Mouse (Mus musculus) thymus, adult 18-20 months (tissue): Measurements from ENCODE around the gene Islr.
A peak's percentile ranks its signal among the peaks of the same experiment; 100 is the strongest.

Experiments used
- DNase-seq, 2 experiments: peaks; one replicate each; pipeline ENCODE4 v3.0.0; 2022; ENCODE audit warnings: mixed read lengths in 2 of 2

Islr gene

DNA sequence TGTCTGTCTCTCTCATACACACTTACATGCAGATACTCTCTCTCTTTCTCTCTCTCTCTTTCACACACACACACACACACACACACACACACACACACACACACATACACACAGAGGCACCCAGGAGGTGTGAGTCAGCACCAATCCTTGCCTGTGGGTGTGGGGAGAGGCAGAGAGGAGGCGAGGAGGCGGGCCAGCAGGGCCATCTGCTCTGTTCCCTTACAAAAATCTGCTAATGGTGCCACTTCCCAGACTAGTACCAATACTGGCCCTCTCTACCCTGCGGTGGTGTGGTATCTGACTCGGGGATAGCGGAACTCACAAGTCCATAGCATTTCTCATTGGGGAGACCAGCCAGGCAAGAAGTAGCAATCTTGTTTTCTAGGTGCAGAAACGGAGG, 92.7 kb downstream of the Islr start:
- DNase-seq = peak in 1 of 2 experiments; percentile 25

DNA sequence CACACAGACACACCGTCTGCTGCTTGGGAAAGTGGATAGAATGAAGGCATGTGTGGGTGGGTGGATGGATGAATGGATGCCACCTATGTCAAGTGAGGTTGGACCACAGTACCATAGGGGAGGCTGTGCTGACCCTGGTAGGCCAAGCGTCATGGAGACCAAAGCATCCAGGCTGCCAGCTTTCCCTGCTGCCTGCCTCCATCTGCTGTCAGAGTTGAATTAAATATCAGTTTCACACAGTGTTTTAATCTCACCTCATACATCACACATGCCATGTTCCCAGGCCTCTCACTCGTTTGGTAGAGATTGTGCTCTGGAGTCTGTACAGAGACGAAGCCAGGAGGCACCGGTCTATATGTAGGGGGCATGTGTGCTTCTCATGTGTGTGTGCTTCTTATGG, 93.3 kb downstream of the Islr start:
- DNase-seq = no peak

DNA sequence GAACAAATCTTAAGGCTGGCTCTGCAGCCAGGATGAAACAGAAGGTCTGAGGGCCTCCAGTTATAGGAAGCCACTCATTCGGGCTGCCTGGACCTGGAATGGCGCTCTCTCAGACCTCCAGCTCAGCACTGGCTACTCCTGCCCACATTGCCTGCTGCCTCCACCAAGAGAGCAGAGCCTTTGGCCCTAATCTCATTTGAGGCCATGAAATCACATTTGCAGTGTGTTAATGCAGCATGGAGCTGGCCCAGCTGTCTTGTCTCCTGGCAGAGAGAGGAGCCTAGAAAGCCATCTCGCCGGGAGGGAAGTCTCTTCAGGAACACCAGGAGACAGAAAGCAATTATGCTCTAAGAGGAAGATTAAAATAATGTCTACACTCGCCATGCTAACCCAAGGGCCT, 96.6 kb downstream of the Islr start:
- no peak for DNase-seq
